In the genomic region with DNA sequence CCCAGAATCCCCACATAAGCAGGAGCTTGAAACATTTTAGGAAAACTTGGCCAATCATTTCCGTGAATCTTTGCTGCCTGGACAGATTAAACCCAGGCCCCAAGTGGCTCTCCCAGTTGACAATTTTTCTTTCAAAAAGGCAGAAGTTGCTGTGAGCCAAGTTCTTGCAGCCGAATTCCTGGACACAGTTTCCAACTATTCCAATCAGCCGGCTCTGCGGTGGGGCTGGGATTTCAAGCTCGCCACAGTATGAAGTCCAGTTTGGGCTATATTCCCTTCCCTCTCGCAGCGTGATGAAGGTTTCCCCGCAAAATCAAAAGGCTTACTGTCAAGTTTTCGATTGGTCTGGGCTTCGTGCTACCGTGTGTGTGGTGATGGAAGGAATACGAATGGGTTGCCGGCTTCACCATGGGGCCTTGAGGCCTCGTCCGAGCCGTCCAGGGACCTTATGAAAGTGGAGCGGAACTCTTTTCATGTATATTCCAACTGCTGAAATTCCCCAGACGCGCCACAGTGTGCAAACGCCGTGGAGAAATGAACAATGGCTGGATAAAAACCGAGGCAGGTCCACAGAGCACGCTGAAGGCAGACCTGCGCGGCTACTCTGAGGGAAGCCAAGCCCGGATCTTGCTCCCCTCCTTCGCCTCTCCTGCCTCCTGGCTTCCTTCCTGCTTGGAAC, we compare ENCODE assay signal across 10 mouse cellular contexts.
A peak's percentile ranks its signal among the peaks of the same experiment; 100 is the strongest.
DNase-seq lines count a peak whose midpoint lies in the region; ATAC-seq lines count a peak whose summit lies in the region.
"Had no signal": no experiment of that assay in that cellular context is flagged by ENCODE, and none has a peak within 500 bp of the region (broad histone marks: within the 10 kb centered on the region; RNA-seq: fewer than 3 reads in every experiment).

No protein-coding gene starts in this region.

- no peak for ATAC-seq in midbrain, embryonic 15.5 days (replicated peaks)

- intact Hi-C loops in heart, postnatal 25 days (cut with DNase I) = loop anchor here (5.0 kb wide), 1 partner anchor 73 kb away; no protein-coding TSS in a partner anchor

- H3K4me2 ChIP-seq in midbrain, embryonic 15.5 days = peak overlapping the region; percentile 2; the same call in 1 of the 2 replicates

- no peak overlapping the region for H3K4me3 ChIP-seq in hindbrain, embryonic 10.5 days
- no peak overlapping the region for H3K4me3 ChIP-seq in midbrain, embryonic 15.5 days

- H3K36me3 ChIP-seq in hindbrain, embryonic 10.5 days = peaks cover 13% of the 10 kb centered on the region; the same call in 1 of the 2 replicates
- no peaks in the 10 kb centered on the region for H3K36me3 ChIP-seq in midbrain, embryonic 15.5 days (replicated peaks)

- H3K4me1 ChIP-seq in hindbrain, embryonic 10.5 days (replicated peaks) = peaks cover 66% of the 10 kb centered on the region
- peaks cover 82% of the 10 kb centered on the region for H3K4me1 ChIP-seq in midbrain, embryonic 15.5 days

- DNase-seq in heart, adult 11 months = peak; percentile 88
- DNase-seq in heart, postnatal 25 days (ENCODE audit: low spot score) = no peak
- peak; percentile 81 for DNase-seq in Muller cell, postnatal 12 days (ENCODE audit: inconsistent ontology term)
- no peak for DNase-seq in hindbrain, embryonic 10.5 days (ENCODE audit: low spot score)
- no peak for DNase-seq in spleen, postnatal 4 days (ENCODE audit: low spot score in 2 of 2)
- no peak for DNase-seq in adrenal gland, adult 8-10 months
- no peak for DNase-seq in right cerebral cortex, postnatal 4 days

- no peaks in the 10 kb centered on the region for H3K9me3 ChIP-seq in hindbrain, embryonic 10.5 days
- H3K9me3 ChIP-seq in midbrain, embryonic 15.5 days = no peaks in the 10 kb centered on the region

- no peak overlapping the region for H3K9ac ChIP-seq in midbrain, embryonic 15.5 days

- WGBS in hindbrain, embryonic 10.5 days = 72% methylated on average over 27 of the region's 27 CpGs
- 18% methylated on average over 27 of the region's 27 CpGs for WGBS in midbrain, embryonic 15.5 days

- no peaks in the 10 kb centered on the region for H3K27me3 ChIP-seq in hindbrain, embryonic 10.5 days (ENCODE audit: insufficient read depth, poor library complexity, severe bottlenecking)
- H3K27me3 ChIP-seq in midbrain, embryonic 15.5 days (replicated peaks) = no peaks in the 10 kb centered on the region

- H3K27ac ChIP-seq in hindbrain, embryonic 10.5 days = peak overlapping the region; percentile 53
- peak overlapping the region; percentile 71 for H3K27ac ChIP-seq in midbrain, embryonic 15.5 days
- H3K27ac ChIP-seq: kidney, postnatal 0 days; macrophage had no signal

Comparison
In these comparisons a context has a peak if more than half of its experiments do, and no peak if none do; other contexts are left out.
1. DNase-seq: peak in heart, adult 11 months (single experiment) and Muller cell, postnatal 12 days (single experiment); none in heart, postnatal 25 days (single experiment), hindbrain, embryonic 10.5 days (single experiment), spleen, postnatal 4 days (0 of 2), adrenal gland, adult 8-10 months (single experiment) and right cerebral cortex, postnatal 4 days (single experiment).